Mouse (Mus musculus) liver, embryonic 12.5 days (tissue): ENCODE measurements around the gene Srrd. TPM values are rescaled to one million over a fixed set of nuclear protein-coding genes. Genes with fewer than 3 reads are reported as not detected.
A peak's percentile ranks its signal among the peaks of the same experiment; 100 is the strongest.

Source experiments
- ATAC-seq: fragments of 200-750 bp; cut with Nextera tagmentation; 2 replicates; pipeline ENCODE4 v1.8.0; 2017; ENCODE audit warnings: moderate number of reproducible peaks, mild to moderate bottlenecking, moderate library complexity
- H3K27ac ChIP-seq: fragments of 300-500 bp; sonication (generic); 2 replicates; pipeline ENCODE4 v1.5.1; 2016; ENCODE audit warnings: mild to moderate bottlenecking
- H3K27me3 ChIP-seq: fragments of 300-500 bp; sonication (generic); replicated peaks from 2 replicates; pipeline ENCODE4 v1.6.1; 2016; ENCODE audit warnings: mild to moderate bottlenecking, moderate library complexity
- H3K36me3 ChIP-seq: fragments of 300-500 bp; sonication (generic); 2 replicates; pipeline ENCODE4 v1.6.1; 2016; ENCODE audit warnings: mild to moderate bottlenecking, moderate library complexity
- H3K4me1 ChIP-seq: fragments of 300-500 bp; sonication (generic); 2 replicates; pipeline ENCODE4 v1.6.1; 2016
- H3K4me2 ChIP-seq: fragments of 300-500 bp; sonication (generic); 2 replicates; pipeline ENCODE4 v1.6.1; 2016; ENCODE audit warnings: mild to moderate bottlenecking, moderate library complexity
- H3K4me3 ChIP-seq: fragments of 300-500 bp; sonication (generic); 2 replicates; pipeline ENCODE4 v1.5.1; 2016; ENCODE audit warnings: mild to moderate bottlenecking, moderate library complexity
- H3K9ac ChIP-seq: fragments of 300-500 bp; sonication (generic); 2 replicates; pipeline ENCODE4 v1.6.1; 2016; ENCODE audit warnings: mild to moderate bottlenecking, moderate library complexity
- H3K9me3 ChIP-seq: fragments of 300-500 bp; sonication (generic); replicated peaks from 2 replicates; pipeline ENCODE4 v1.6.1; 2016; ENCODE audit warnings: mild to moderate bottlenecking, moderate library complexity
- WGBS: fragments of 180-500 bp; shearing (Covaris S2); methylation state at CpG from one replicate; pipeline ENCODE4 v1.1.7; 2016; ENCODE audit not compliant: insufficient replicate concordance; 5-methylcytosine and 5-hydroxymethylcytosine counted together
- polyA plus RNA-seq: library from polyadenylated mRNA; unstranded; fragments of >200 nt; fragmentation: Nextera tagmentation; extraction: Ambion mirVana; gene quantifications from 2 replicates; pipeline ENCODE4 v1.2.1, GENCODE M21; 2016

The Srrd gene
- 23.1 and 26.1 TPM in 2 replicates for polyA plus RNA-seq

GRCm38 (mm10) chr5:112342463-112343204 lies at the start of gene Srrd, which contains the start of gene Hps4:
Srrd (minus strand) TSS chr5:112343040.
Hps4 (plus strand) TSS chr5:112343083.
- H3K4me2 ChIP-seq: peak within 1 kb of the TSS; percentile 80
- H3K27ac ChIP-seq: peak within 1 kb of the TSS; percentile 75
- no peaks in the 10 kb centered on the region for H3K9me3 ChIP-seq
- peak within 1 kb of the TSS; percentile 88 for H3K4me3 ChIP-seq
- H3K4me1 ChIP-seq: peaks cover 56% of the 10 kb centered on the region
- peak; percentile 67 for ATAC-seq
- peak within 1 kb of the TSS; percentile 83 for H3K9ac ChIP-seq
- WGBS: 1% methylated on average over 59 of the region's 64 CpGs
- no peaks in the 10 kb centered on the region for H3K27me3 ChIP-seq
- H3K36me3 ChIP-seq: peaks cover 52% of the 10 kb centered on the region

- Histone ChIP-seq H3K4me1 (peaks cover 4% of the 10 kb centered on the region; the same call in 1 of the 2 replicates), H3K9me3 (no peaks in the 10 kb centered on the region), H3K27me3 (peaks cover 61% of the 10 kb centered on the region), H3K27ac (no peak overlapping the region), H3K4me2 (no peak overlapping the region), H3K4me3 (no peak overlapping the region), H3K36me3 (no peaks in the 10 kb centered on the region), H3K9ac (no peak overlapping the region)
- ATAC-seq: no peak
- 54% methylated on average over 27 of the region's 27 CpGs for WGBS
These were observed 49.0 kb upstream of the Srrd start for GRCm38 (mm10) chr5:112391676-112392323.

DNA sequence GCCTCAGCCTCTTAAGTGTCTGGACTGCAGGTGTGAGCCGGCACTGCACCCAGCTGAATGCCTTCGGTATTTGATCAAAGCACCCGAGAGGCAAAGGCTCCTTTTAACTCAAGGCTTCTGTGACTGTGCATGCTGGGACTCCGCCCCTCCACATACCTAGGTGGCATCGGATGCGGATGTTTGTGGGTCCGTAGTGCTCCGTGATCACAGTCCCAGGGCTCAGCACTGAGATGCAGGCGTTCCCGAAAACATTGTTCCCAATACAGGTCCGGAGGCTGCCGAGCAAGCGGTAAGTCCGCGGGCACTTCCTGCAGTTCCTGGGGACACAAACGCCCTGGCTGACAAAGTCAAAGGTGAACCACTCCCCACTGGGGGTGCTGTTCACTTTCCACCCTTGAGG lies 48.2 kb upstream of the Srrd start:
- ATAC-seq: no peak
- no peaks in the 10 kb centered on the region for H3K36me3 ChIP-seq
- H3K9ac ChIP-seq: no peak overlapping the region
- WGBS: 40% methylated on average over 16 of the region's 16 CpGs
- no peak overlapping the region for H3K27ac ChIP-seq
- peaks cover 12% of the 10 kb centered on the region for H3K4me1 ChIP-seq
- H3K4me3 ChIP-seq: no peak overlapping the region
- H3K9me3 ChIP-seq: no peaks in the 10 kb centered on the region
- H3K27me3 ChIP-seq: peaks cover 53% of the 10 kb centered on the region
- H3K4me2 ChIP-seq: no peak overlapping the region

- Histone ChIP-seq H3K4me1 (peaks cover 29% of the 10 kb centered on the region), H3K27ac (no peak overlapping the region), H3K4me3 (no peak overlapping the region), H3K36me3 (no peaks in the 10 kb centered on the region), H3K9ac (no peak overlapping the region), H3K27me3 (peaks cover 37% of the 10 kb centered on the region), H3K4me2 (no peak overlapping the region), H3K9me3 (no peaks in the 10 kb centered on the region)
- ATAC-seq: no peak
- WGBS: 73% methylated on average over 9 of the region's 9 CpGs
These were observed 46.5 kb upstream of the Srrd start for GRCm38 (mm10) chr5:112389352-112389751.

GRCm38 (mm10) chr5:112385973-112386372 lies 43.1 kb upstream of the Srrd start:
- H3K27ac ChIP-seq: no peak overlapping the region
- H3K9me3 ChIP-seq: no peaks in the 10 kb centered on the region
- H3K4me2 ChIP-seq: no peak overlapping the region
- peak; percentile 91 for ATAC-seq
- H3K27me3 ChIP-seq: peaks cover 3% of the 10 kb centered on the region
- H3K4me1 ChIP-seq: peaks cover 35% of the 10 kb centered on the region
- no peak overlapping the region for H3K9ac ChIP-seq
- no peak overlapping the region for H3K4me3 ChIP-seq
- 52% methylated on average over 2 of the region's 2 CpGs for WGBS
- H3K36me3 ChIP-seq: no peaks in the 10 kb centered on the region

GRCm38 (mm10) chr5:112384805-112385472 lies 42.1 kb upstream of the Srrd start:
- no peak for ATAC-seq
- H3K4me2 ChIP-seq: no peak overlapping the region
- no peaks in the 10 kb centered on the region for H3K36me3 ChIP-seq
- no peak overlapping the region for H3K9ac ChIP-seq
- 26% methylated on average over 13 of the region's 13 CpGs for WGBS
- peaks cover 35% of the 10 kb centered on the region for H3K4me1 ChIP-seq
- H3K27ac ChIP-seq: no peak overlapping the region
- no peaks in the 10 kb centered on the region for H3K9me3 ChIP-seq
- no peaks in the 10 kb centered on the region for H3K27me3 ChIP-seq
- H3K4me3 ChIP-seq: no peak overlapping the region

- H3K4me1 ChIP-seq: peaks cover 35% of the 10 kb centered on the region
- H3K4me2 ChIP-seq: no peak overlapping the region
- H3K27me3 ChIP-seq: no peaks in the 10 kb centered on the region
- H3K9me3 ChIP-seq: no peaks in the 10 kb centered on the region
- no peak for ATAC-seq
- H3K36me3 ChIP-seq: peaks cover 21% of the 10 kb centered on the region; the same call in 1 of the 2 replicates
- 69% methylated on average over 17 of the region's 17 CpGs for WGBS
- H3K27ac ChIP-seq: no peak overlapping the region
- no peak overlapping the region for H3K9ac ChIP-seq
- H3K4me3 ChIP-seq: no peak overlapping the region
These were observed 39.9 kb upstream of the Srrd start for GRCm38 (mm10) chr5:112382641-112383330.

- H3K9me3 ChIP-seq: no peaks in the 10 kb centered on the region
- peaks cover 34% of the 10 kb centered on the region for H3K4me1 ChIP-seq
- no peak overlapping the region for H3K4me3 ChIP-seq
- 76% methylated on average over 8 of the region's 9 CpGs for WGBS
- no peaks in the 10 kb centered on the region for H3K27me3 ChIP-seq
- H3K27ac ChIP-seq: no peak overlapping the region
- H3K36me3 ChIP-seq: peaks cover 26% of the 10 kb centered on the region; the same call in 1 of the 2 replicates
- H3K9ac ChIP-seq: no peak overlapping the region
- ATAC-seq: no peak
- no peak overlapping the region for H3K4me2 ChIP-seq
These were observed 39.2 kb upstream of the Srrd start for GRCm38 (mm10) chr5:112382042-112382441.

DNA sequence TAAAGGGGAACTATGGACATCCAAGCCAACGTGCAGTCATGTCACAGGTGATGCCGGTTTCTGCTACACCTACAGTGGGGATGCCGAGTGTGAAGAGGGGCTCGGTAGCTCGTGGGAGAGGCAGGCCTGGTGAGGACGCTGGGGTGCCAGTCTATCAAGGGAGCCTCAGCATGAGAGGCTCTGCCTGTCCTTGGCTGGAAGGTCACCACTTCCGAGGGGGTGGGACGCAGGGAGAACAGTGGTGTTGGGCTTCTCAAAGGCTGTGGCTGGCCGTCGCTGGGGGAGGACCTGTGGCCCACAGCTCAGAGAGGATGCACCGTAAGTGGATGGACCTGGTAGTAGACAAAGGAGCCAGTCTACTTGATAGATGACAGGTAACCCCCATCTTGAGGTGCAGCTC lies 38.3 kb upstream of the Srrd start:
- H3K4me2 ChIP-seq: no peak overlapping the region
- H3K9me3 ChIP-seq: no peaks in the 10 kb centered on the region
- ATAC-seq: no peak
- H3K4me1 ChIP-seq: peaks cover 26% of the 10 kb centered on the region
- 63% methylated on average over 11 of the region's 11 CpGs for WGBS
- H3K27me3 ChIP-seq: no peaks in the 10 kb centered on the region
- no peak overlapping the region for H3K27ac ChIP-seq
- no peak overlapping the region for H3K4me3 ChIP-seq
- H3K36me3 ChIP-seq: peaks cover 26% of the 10 kb centered on the region; the same call in 1 of the 2 replicates
- H3K9ac ChIP-seq: no peak overlapping the region

- no peak overlapping the region for H3K27ac ChIP-seq
- peaks cover 9% of the 10 kb centered on the region for H3K4me1 ChIP-seq
- no peak overlapping the region for H3K4me2 ChIP-seq
- WGBS: 71% methylated on average over 6 of the region's 6 CpGs
- H3K36me3 ChIP-seq: peaks cover 49% of the 10 kb centered on the region
- H3K27me3 ChIP-seq: no peaks in the 10 kb centered on the region
- no peak overlapping the region for H3K9ac ChIP-seq
- no peaks in the 10 kb centered on the region for H3K9me3 ChIP-seq
- no peak for ATAC-seq
- no peak overlapping the region for H3K4me3 ChIP-seq
These were observed 35.9 kb upstream of the Srrd start for GRCm38 (mm10) chr5:112378716-112379115.

GRCm38 (mm10) chr5:112377380-112377779 lies 34.5 kb upstream of the Srrd start:
- Histone ChIP-seq H3K4me1 (peaks cover 8% of the 10 kb centered on the region), H3K36me3 (peaks cover 61% of the 10 kb centered on the region), H3K9ac (no peak overlapping the region), H3K27ac (no peak overlapping the region), H3K9me3 (no peaks in the 10 kb centered on the region), H3K27me3 (no peaks in the 10 kb centered on the region), H3K4me2 (no peak overlapping the region), H3K4me3 (no peak overlapping the region)
- WGBS: 88% methylated on average over 1 of the region's 1 CpGs
- no peak for ATAC-seq
